Mouse (Mus musculus): ENCODE results near the gene Slc46a2. TPM values are rescaled to one million over a fixed set of nuclear protein-coding genes. Genes with fewer than 3 reads are reported as not detected.

Gene Slc46a2
- total RNA-seq, 1 experiment = not detected

- no peaks in the 10 kb centered on the region for H3K36me3 ChIP-seq (ENCODE audit: control insufficient read depth, insufficient read depth, low read length, poor library complexity, severe bottlenecking)
- no peak overlapping the region for H3K9ac ChIP-seq (ENCODE audit: insufficient read depth, low read depth, low read length, poor library complexity, severe bottlenecking)
- TF ChIP-seq ZNF384 (IDR thresholded peaks at IDR 0.05; ENCODE audit: low read depth, low read length) (no peak), ZC3H11A (IDR thresholded peaks at IDR 0.05; ENCODE audit: borderline replicate concordance, low read depth, low read length) (no peak), MAFK (IDR thresholded peaks at IDR 0.05; ENCODE audit: insufficient read depth, low read depth, low read length) (no peak), HCFC1 (IDR thresholded peaks at IDR 0.05; ENCODE audit: borderline replicate concordance, insufficient read depth, low read length) (no peak), CHD2 (IDR thresholded peaks at IDR 0.05; ENCODE audit: low read depth, low read length) (no peak)
- no peak overlapping the region for H3K27ac ChIP-seq (ENCODE audit: insufficient read depth, low read depth, low read length, poor library complexity, severe bottlenecking)
- H3K9me3 ChIP-seq (ENCODE audit: control insufficient read depth, insufficient read depth, low read depth, low read length) = no peaks in the 10 kb centered on the region
- H3K4me1 ChIP-seq (ENCODE audit: control insufficient read depth in 2 of 2, insufficient read depth in 2 of 2, low read length in 2 of 2, poor library complexity in 1 of 2) = peaks cover 0 to 4% of the 10 kb centered on the region in 2 experiments; a peak in 1 of 4 replicates
- DNase-seq (ENCODE audit: low read depth, low spot score) = no peak
- in situ Hi-C loops (cut with MboI; ENCODE audit: low sequenced_read_pairs in 2 of 2, unreplicated experiment in 2 of 2) = no loop called here
- H3K4me3 ChIP-seq (ENCODE audit: insufficient read depth in 1 of 2, low read depth in 1 of 2, low read length in 2 of 2, poor library complexity in 1 of 2, severe bottlenecking in 1 of 2) = no peak overlapping the region
Measured at GRCm38 (mm10) chr4:59917966-59918365, 3.1 kb upstream of the Slc46a2 start.

GRCm38 (mm10) chr4:59908785-59909184, 6.1 kb downstream of the Slc46a2 start:
- H3K9ac ChIP-seq (ENCODE audit: insufficient read depth, low read depth, low read length, poor library complexity, severe bottlenecking) = no peak overlapping the region
- H3K27ac ChIP-seq (ENCODE audit: insufficient read depth, low read depth, low read length, poor library complexity, severe bottlenecking) = no peak overlapping the region
- H3K4me3 ChIP-seq (ENCODE audit: insufficient read depth in 1 of 2, low read depth in 1 of 2, low read length in 2 of 2, poor library complexity in 1 of 2, severe bottlenecking in 1 of 2) = no peak overlapping the region
- no peaks in the 10 kb centered on the region for H3K9me3 ChIP-seq (ENCODE audit: control insufficient read depth, insufficient read depth, low read depth, low read length)
- TF ChIP-seq ZC3H11A (IDR thresholded peaks at IDR 0.05; ENCODE audit: borderline replicate concordance, low read depth, low read length) = no peak
- no peak for TF ChIP-seq HCFC1 (IDR thresholded peaks at IDR 0.05; ENCODE audit: borderline replicate concordance, insufficient read depth, low read length)
- no peak for TF ChIP-seq CHD2 (IDR thresholded peaks at IDR 0.05; ENCODE audit: low read depth, low read length)
- TF ChIP-seq ZNF384 (IDR thresholded peaks at IDR 0.05; ENCODE audit: low read depth, low read length) = no peak
- TF ChIP-seq MAFK (IDR thresholded peaks at IDR 0.05; ENCODE audit: insufficient read depth, low read depth, low read length) = no peak
- no peaks in the 10 kb centered on the region for H3K36me3 ChIP-seq (ENCODE audit: control insufficient read depth, insufficient read depth, low read length, poor library complexity, severe bottlenecking)
- peaks cover 2 to 27% of the 10 kb centered on the region in 2 experiments; a peak in 2 of 4 replicates for H3K4me1 ChIP-seq (ENCODE audit: control insufficient read depth in 2 of 2, insufficient read depth in 2 of 2, low read length in 2 of 2, poor library complexity in 1 of 2)
- DNase-seq (ENCODE audit: low read depth, low spot score) = no peak
- in situ Hi-C loops (cut with MboI; ENCODE audit: low sequenced_read_pairs in 2 of 2, unreplicated experiment in 2 of 2) = no loop called here

GRCm38 (mm10) chr4:59907657-59908230, 7.1 kb downstream of the Slc46a2 start:
- Histone ChIP-seq H3K4me1 (ENCODE audit: control insufficient read depth in 2 of 2, insufficient read depth in 2 of 2, low read length in 2 of 2, poor library complexity in 1 of 2) (peaks cover 2 to 28% of the 10 kb centered on the region in 2 experiments; a peak in 2 of 4 replicates), H3K4me3 (ENCODE audit: insufficient read depth in 1 of 2, low read depth in 1 of 2, low read length in 2 of 2, poor library complexity in 1 of 2, severe bottlenecking in 1 of 2) (no peak overlapping the region), H3K9ac (ENCODE audit: insufficient read depth, low read depth, low read length, poor library complexity, severe bottlenecking) (no peak overlapping the region), H3K9me3 (ENCODE audit: control insufficient read depth, insufficient read depth, low read depth, low read length) (no peaks in the 10 kb centered on the region), H3K27ac (ENCODE audit: insufficient read depth, low read depth, low read length, poor library complexity, severe bottlenecking) (no peak overlapping the region; the same call in 1 of the 2 replicates), H3K36me3 (ENCODE audit: control insufficient read depth, insufficient read depth, low read length, poor library complexity, severe bottlenecking) (no peaks in the 10 kb centered on the region)
- no peak for DNase-seq (ENCODE audit: low read depth, low spot score)
- in situ Hi-C loops (cut with MboI; ENCODE audit: low sequenced_read_pairs in 2 of 2, unreplicated experiment in 2 of 2) = no loop called here
- TF ChIP-seq CHD2 (IDR thresholded peaks at IDR 0.05; ENCODE audit: low read depth, low read length) (no peak), ZC3H11A (IDR thresholded peaks at IDR 0.05; ENCODE audit: borderline replicate concordance, low read depth, low read length) (no peak), MAFK (IDR thresholded peaks at IDR 0.05; ENCODE audit: insufficient read depth, low read depth, low read length) (no peak), HCFC1 (IDR thresholded peaks at IDR 0.05; ENCODE audit: borderline replicate concordance, insufficient read depth, low read length) (no peak), ZNF384 (IDR thresholded peaks at IDR 0.05; ENCODE audit: low read depth, low read length) (no peak)

- Histone ChIP-seq H3K27ac (ENCODE audit: insufficient read depth, low read depth, low read length, poor library complexity, severe bottlenecking) (no peak overlapping the region), H3K9ac (ENCODE audit: insufficient read depth, low read depth, low read length, poor library complexity, severe bottlenecking) (no peak overlapping the region), H3K9me3 (ENCODE audit: control insufficient read depth, insufficient read depth, low read depth, low read length) (no peaks in the 10 kb centered on the region), H3K36me3 (ENCODE audit: control insufficient read depth, insufficient read depth, low read length, poor library complexity, severe bottlenecking) (no peaks in the 10 kb centered on the region), H3K4me1 (ENCODE audit: control insufficient read depth in 2 of 2, insufficient read depth in 2 of 2, low read length in 2 of 2, poor library complexity in 1 of 2) (peaks cover 2 to 32% of the 10 kb centered on the region in 2 experiments; a peak in 2 of 4 replicates), H3K4me3 (ENCODE audit: insufficient read depth in 1 of 2, low read depth in 1 of 2, low read length in 2 of 2, poor library complexity in 1 of 2, severe bottlenecking in 1 of 2) (no peak overlapping the region)
- no peak for DNase-seq (ENCODE audit: low read depth, low spot score)
- no peak for TF ChIP-seq ZNF384 (IDR thresholded peaks at IDR 0.05; ENCODE audit: low read depth, low read length)
- in situ Hi-C loops (cut with MboI; ENCODE audit: low sequenced_read_pairs in 2 of 2, unreplicated experiment in 2 of 2) = no loop called here
Measured at GRCm38 (mm10) chr4:59907092-59907491, 7.8 kb downstream of the Slc46a2 start.

GRCm38 (mm10) chr4:59902547-59902946, 12.3 kb downstream of the Slc46a2 start:
- Histone ChIP-seq H3K27ac (ENCODE audit: insufficient read depth, low read depth, low read length, poor library complexity, severe bottlenecking) (no peak overlapping the region), H3K36me3 (ENCODE audit: control insufficient read depth, insufficient read depth, low read length, poor library complexity, severe bottlenecking) (peaks cover 7% of the 10 kb centered on the region; the same call in 1 of the 2 replicates), H3K9ac (ENCODE audit: insufficient read depth, low read depth, low read length, poor library complexity, severe bottlenecking) (no peak overlapping the region), H3K4me3 (ENCODE audit: insufficient read depth in 1 of 2, low read depth in 1 of 2, low read length in 2 of 2, poor library complexity in 1 of 2, severe bottlenecking in 1 of 2) (no peak overlapping the region), H3K9me3 (ENCODE audit: control insufficient read depth, insufficient read depth, low read depth, low read length) (no peaks in the 10 kb centered on the region), H3K4me1 (ENCODE audit: control insufficient read depth in 2 of 2, insufficient read depth in 2 of 2, low read length in 2 of 2, poor library complexity in 1 of 2) (peaks cover 4 to 33% of the 10 kb centered on the region in 2 experiments; a peak in 3 of 4 replicates)
- in situ Hi-C loops (cut with MboI; ENCODE audit: low sequenced_read_pairs in 2 of 2, unreplicated experiment in 2 of 2) = no loop called here
- TF ChIP-seq ZNF384 (IDR thresholded peaks at IDR 0.05; ENCODE audit: low read depth, low read length) (no peak), ZC3H11A (IDR thresholded peaks at IDR 0.05; ENCODE audit: borderline replicate concordance, low read depth, low read length) (no peak), MAFK (IDR thresholded peaks at IDR 0.05; ENCODE audit: insufficient read depth, low read depth, low read length) (no peak), CHD2 (IDR thresholded peaks at IDR 0.05; ENCODE audit: low read depth, low read length) (no peak), HCFC1 (IDR thresholded peaks at IDR 0.05; ENCODE audit: borderline replicate concordance, insufficient read depth, low read length) (no peak)
- no peak for DNase-seq (ENCODE audit: low read depth, low spot score)
